Mouse (Mus musculus) G1E (cell line): ENCODE data around the gene Ttc30a2. TPM values are rescaled to one million over a fixed set of nuclear protein-coding genes. Genes with fewer than 3 reads are reported as not detected.

ENCODE experiments used
- ATAC-seq: 2 replicates; pipeline ENCODE4 v1.8.0; 2016; ENCODE audit warnings: mild to moderate bottlenecking; ENCODE audit not compliant: insufficient number of reproducible peaks, poor library complexity, low FRiP score, severe bottlenecking; ENCODE audit errors: extremely low read depth
- DNase-seq: peaks from one replicate; pipeline ENCODE4 v3.0.0; 2012; ENCODE audit warnings: low spot score
- H3K27me3 ChIP-seq: 2 replicates; pipeline ENCODE4 v1.6.1; 2012; ENCODE audit warnings: mild to moderate bottlenecking, low read length, inconsistent platforms; ENCODE audit not compliant: insufficient read depth
- H3K36me3 ChIP-seq: replicated peaks from 2 replicates; pipeline ENCODE3; 2012; ENCODE audit warnings: mild to moderate bottlenecking, inconsistent platforms
- H3K4me1 ChIP-seq: 2 replicates; pipeline ENCODE4 v1.6.1; 2012; ENCODE audit warnings: low read depth, low read length, inconsistent platforms, mixed read lengths; ENCODE audit not compliant: insufficient read depth
- H3K4me3 ChIP-seq: 2 replicates; pipeline ENCODE4 v1.5.1; 2012; ENCODE audit warnings: low read depth, mild to moderate bottlenecking, inconsistent platforms, low read length, moderate library complexity, mixed read lengths
- H3K9me3 ChIP-seq: replicated peaks from 2 replicates; pipeline ENCODE4 v1.6.1; 2012; ENCODE audit warnings: inconsistent platforms
- CTCF ChIP-seq: IDR thresholded peaks from 2 replicates; pipeline ENCODE4 v1.5.1; 2012; ENCODE audit warnings: low read depth, low read length, inconsistent platforms, mixed read lengths
- GATA1 ChIP-seq: IDR thresholded peaks from 2 replicates; pipeline ENCODE4 v1.6.1; 2012; ENCODE audit warnings: borderline replicate concordance, low read length, inconsistent platforms, mixed read lengths
- GATA2 ChIP-seq: IDR thresholded peaks from 2 replicates; pipeline ENCODE4 v1.6.1; 2012; ENCODE audit warnings: low read depth, low read length, inconsistent platforms, borderline replicate concordance
- POLR2AphosphoS5 ChIP-seq: IDR thresholded peaks from 2 replicates; pipeline ENCODE4 v1.6.1; 2012; ENCODE audit warnings: low read depth, low read length, inconsistent platforms; ENCODE audit not compliant: insufficient replicate concordance
- TAL1 ChIP-seq: conservative IDR thresholded peaks from 2 replicates; pipeline ENCODE4 v1.6.1; 2012; ENCODE audit warnings: low read depth, low read length, inconsistent platforms, mixed read lengths
- polyA plus RNA-seq: library from polyadenylated mRNA; stranded (reverse); fragments of >175 nt; gene quantifications from 2 replicates; pipeline ENCODE4 v1.2.3, GENCODE M21; 2012
- total RNA-seq, 2 experiments: library from RNA; stranded (forward) in 1 of 2; stranded (reverse) in 1 of 2; fragments of 200-1000 nt in 1 of 2; fragments of >200 nt in 1 of 2; fragmentation: Nextera tagmentation in 1 of 2; gene quantifications; 2 replicates each; pipeline ENCODE4 v1.2.3; 2014 to 2017

Ttc30a2 gene
- total and polyA plus RNA-seq, 3 experiments, result 0.05 TPM; not detected in 2

- Histone ChIP-seq H3K36me3 (peaks cover 41% of the 10 kb centered on the region), H3K4me3 (no peak overlapping the region), H3K27me3 (no peaks in the 10 kb centered on the region), H3K9me3 (no peaks in the 10 kb centered on the region), H3K4me1 (peaks cover 5% of the 10 kb centered on the region)
- DNase-seq, result no peak
- ATAC-seq, result no peak
- TF ChIP-seq CTCF, result no peak
These were observed 44.4 kb downstream of the Ttc30a2 start for GRCm38 (mm10) chr2:75933541-75933940.

DNA sequence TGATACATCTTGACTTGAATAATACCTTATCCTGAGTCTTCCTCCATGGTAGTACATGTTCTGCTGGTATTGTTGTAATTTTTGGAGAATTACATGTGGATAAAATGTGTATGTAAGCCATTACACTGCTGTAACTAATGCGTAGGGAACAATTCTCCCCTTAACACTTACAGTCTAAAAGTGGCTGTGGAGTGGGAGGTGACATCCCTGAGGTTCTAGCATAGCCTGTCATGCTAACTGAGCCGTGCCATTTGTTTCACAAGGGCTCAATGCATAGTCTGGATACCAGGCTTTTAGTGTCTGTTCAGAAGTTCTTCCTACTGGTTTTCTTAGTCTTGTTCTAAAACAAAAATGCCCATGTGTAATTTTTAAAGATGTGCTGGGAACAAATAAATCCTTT lies 47.0 kb downstream of the Ttc30a2 start:
- no peak for ATAC-seq
- DNase-seq, result no peak
- TF ChIP-seq CTCF (no peak), GATA1 (no peak), POLR2AphosphoS5 (no peak), TAL1 (no peak), GATA2 (no peak)

DNA sequence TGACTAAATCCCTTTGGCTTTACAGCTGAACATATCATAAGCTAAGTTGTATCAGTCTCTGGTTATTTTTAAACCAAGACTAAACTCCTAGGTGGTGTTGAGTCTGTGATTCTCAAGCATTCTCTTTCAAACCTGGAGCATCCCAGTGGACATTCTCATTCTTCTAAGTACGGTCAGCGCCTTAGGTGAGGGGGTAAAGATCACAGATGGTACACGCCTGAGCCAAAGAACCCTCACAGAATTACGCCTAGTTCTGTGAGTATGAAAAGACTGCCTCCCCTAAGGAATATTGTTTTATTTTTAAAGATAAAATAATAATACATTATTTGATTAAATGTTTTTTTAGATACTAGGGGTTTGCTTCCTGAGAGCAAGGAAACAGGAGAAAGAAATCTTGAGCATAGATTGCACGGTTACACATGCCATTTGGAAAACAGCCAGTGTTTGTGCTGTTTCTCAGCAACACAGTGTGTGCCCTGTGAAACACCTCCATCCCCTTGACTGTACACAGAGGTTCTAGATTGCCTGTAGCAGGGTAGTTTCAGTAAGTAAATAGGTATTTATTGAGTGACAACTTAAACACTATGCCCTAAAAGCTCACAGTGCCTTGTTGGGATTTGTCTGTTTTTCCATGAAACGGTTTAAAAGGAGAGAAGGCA lies 48.1 kb downstream of the Ttc30a2 start:
- TF ChIP-seq GATA1, result no peak
- ATAC-seq, result no peak
- no peaks in the 10 kb centered on the region for H3K9me3 ChIP-seq
- no peaks in the 10 kb centered on the region for H3K27me3 ChIP-seq
- H3K4me3 ChIP-seq, result no peak overlapping the region
- no peak for DNase-seq
- no peaks in the 10 kb centered on the region for H3K4me1 ChIP-seq
- peaks cover 61% of the 10 kb centered on the region for H3K36me3 ChIP-seq

More for the DNA sequence above, 47.0 kb downstream of the Ttc30a2 start:
- Histone ChIP-seq H3K4me1 (no peaks in the 10 kb centered on the region), H3K36me3 (peaks cover 57% of the 10 kb centered on the region), H3K27me3 (no peaks in the 10 kb centered on the region), H3K4me3 (no peak overlapping the region), H3K9me3 (no peaks in the 10 kb centered on the region)

- no peaks in the 10 kb centered on the region for H3K27me3 ChIP-seq
- DNase-seq (no peak), ATAC-seq (no peak)
- TF ChIP-seq CTCF (no peak), GATA2 (no peak), GATA1 (no peak), TAL1 (no peak), POLR2AphosphoS5 (no peak)
- no peak overlapping the region for H3K4me3 ChIP-seq
- H3K36me3 ChIP-seq, result peaks cover 66% of the 10 kb centered on the region
- H3K9me3 ChIP-seq, result no peaks in the 10 kb centered on the region
- H3K4me1 ChIP-seq, result no peaks in the 10 kb centered on the region
These were observed 48.8 kb downstream of the Ttc30a2 start for GRCm38 (mm10) chr2:75929141-75929540.

DNA sequence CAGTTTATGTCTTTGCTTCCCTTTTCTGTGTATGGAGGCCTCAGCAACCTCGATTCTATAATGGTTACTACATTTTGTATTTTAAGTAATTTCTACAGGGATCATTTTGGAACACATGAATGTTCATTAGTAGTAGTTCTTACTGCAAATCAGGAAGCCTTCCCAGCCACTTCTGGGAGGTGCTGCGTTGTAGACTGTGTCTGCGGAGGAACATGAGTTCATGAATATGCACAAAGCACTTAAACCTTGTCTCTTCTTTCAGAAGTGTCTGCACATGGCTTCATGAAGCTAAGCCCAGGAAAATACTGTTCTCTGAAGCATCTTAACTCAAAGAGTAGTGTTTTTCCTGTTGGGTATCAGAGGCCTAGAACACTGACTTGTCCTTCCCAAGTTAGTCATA lies 50.0 kb downstream of the Ttc30a2 start:
- H3K9me3 ChIP-seq, result no peaks in the 10 kb centered on the region
- TF ChIP-seq TAL1, result no peak
- no peak for TF ChIP-seq GATA2
- no peak for TF ChIP-seq POLR2AphosphoS5
- no peaks in the 10 kb centered on the region for H3K27me3 ChIP-seq
- no peak for DNase-seq
- peaks cover 74% of the 10 kb centered on the region for H3K36me3 ChIP-seq
- H3K4me1 ChIP-seq, result no peaks in the 10 kb centered on the region
- H3K4me3 ChIP-seq, result no peak overlapping the region
- ATAC-seq, result no peak

- H3K36me3 ChIP-seq, result peaks cover 71% of the 10 kb centered on the region
These were observed 51.9 kb downstream of the Ttc30a2 start for GRCm38 (mm10) chr2:75926061-75926460.

More at GRCm38 (mm10) chr2:75926061-75926460, 51.9 kb downstream of the Ttc30a2 start:
- no peak for DNase-seq
- ATAC-seq, result no peak
- Histone ChIP-seq H3K4me1 (no peaks in the 10 kb centered on the region), H3K27me3 (no peaks in the 10 kb centered on the region), H3K9me3 (no peaks in the 10 kb centered on the region), H3K4me3 (no peak overlapping the region)
- TF ChIP-seq TAL1 (no peak), POLR2AphosphoS5 (no peak), CTCF (no peak), GATA2 (no peak), GATA1 (no peak)

Other genes starting within 250 kb of the Ttc30a2 start
- gene Agps, start 146.0 kb downstream of the Ttc30a2 start, total RNA-seq (2014; fragmentation: Nextera tagmentation), result 80.7 and 87.7 TPM in 2 replicates
- 64.7 and 77.9 TPM in 2 replicates for gene Agps, start 146.0 kb downstream of the Ttc30a2 start, total RNA-seq (2017)
- 10.4 and 11.2 TPM in 2 replicates for gene Agps, start 146.0 kb downstream of the Ttc30a2 start, polyA plus RNA-seq
- 1.3 and 2.7 TPM in 2 replicates for gene Ttc30b, start 39.6 kb downstream of the Ttc30a2 start, total RNA-seq (2014; fragmentation: Nextera tagmentation)
- 3.0 and 3.1 TPM in 2 replicates for gene Ttc30b, start 39.6 kb downstream of the Ttc30a2 start, total RNA-seq (2017)
- gene Ttc30b, start 39.6 kb downstream of the Ttc30a2 start, polyA plus RNA-seq, result 0.44 and 0.51 TPM in 2 replicates
- not detected in 2 replicates for gene Ttc30a1, start 3.8 kb upstream of the Ttc30a2 start, total RNA-seq (2014; fragmentation: Nextera tagmentation)
- 0.12 TPM in 1 of 2 replicates, not detected in the other for gene Ttc30a1, start 3.8 kb upstream of the Ttc30a2 start, total RNA-seq (2017)
- gene Ttc30a1, start 3.8 kb upstream of the Ttc30a2 start, polyA plus RNA-seq, result not detected in 2 replicates